Mouse (Mus musculus) gastrocnemius, postnatal 36 days (tissue): ENCODE data around the gene S1pr5. TPM values are rescaled to one million over a fixed set of nuclear protein-coding genes. Genes with fewer than 3 reads are reported as not detected.
"Not testable (repeated sequence)": the region's sequence is repeated elsewhere in the genome, so short reads cannot be mapped to it uniquely, and the experiment has no call there.

Experiments
- DNase-seq, 2 experiments: peaks; one replicate each; pipeline ENCODE4 v3.0.0; 2022
- intact Hi-C: fragments of 180-260 bp; cut with DNase I; formaldehyde crosslinking; loops from one replicate; pipeline ENCODE4 v1.15.1; 2025
- total RNA-seq, 2 experiments: library from RNA; stranded (reverse); gene quantifications; 2 replicates each; pipeline ENCODE4 v1.2.3; 2021

Gene S1pr5
- total RNA-seq, 2 experiments from 2014 or later: 0.12 TPM; not detected in 1

- DNase-seq: peak; percentile 72 to 82
- intact Hi-C loops: loop anchor here (2.0 kb wide), 1 partner anchor 26 kb away; the partner anchor contains the start of gene Atg4d
These were observed 9.3 kb downstream of the S1pr5 start, which contains the start of gene Keap1 for GRCm38 (mm10) chr9:21238733-21239464. Keap1 (minus strand) TSS chr9:21239361.

GRCm38 (mm10) chr9:21238004-21238732 lies 10.1 kb downstream of the S1pr5 start:
- peak in 1 of 2 experiments; percentile 22 for DNase-seq
- intact Hi-C loops: loop anchor here (2.0 kb wide), 1 partner anchor 27 kb away; the partner anchor contains the start of gene Atg4d

- intact Hi-C loops: loop anchor here (2.0 kb wide), 1 partner anchor 27 kb away; the partner anchor contains the start of gene Atg4d
- no peak for DNase-seq
These were observed 10.8 kb downstream of the S1pr5 start for GRCm38 (mm10) chr9:21237368-21238003.

- intact Hi-C loops: no loop called here
- no peak for DNase-seq
These were observed 11.3 kb downstream of the S1pr5 start for GRCm38 (mm10) chr9:21236991-21237367.

- DNase-seq: no peak
- intact Hi-C loops: no loop called here
These were observed 12.9 kb downstream of the S1pr5 start for GRCm38 (mm10) chr9:21235341-21235740.

- no peak for DNase-seq
- intact Hi-C loops: no loop called here
These were observed 14.4 kb downstream of the S1pr5 start for GRCm38 (mm10) chr9:21233805-21234204.

GRCm38 (mm10) chr9:21233366-21233765 lies 14.9 kb downstream of the S1pr5 start:
- DNase-seq: no peak
- intact Hi-C loops: no loop called here

GRCm38 (mm10) chr9:21232867-21233266 lies 15.4 kb downstream of the S1pr5 start:
- DNase-seq: no peak
- intact Hi-C loops: no loop called here

GRCm38 (mm10) chr9:21231551-21231950 lies 16.7 kb downstream of the S1pr5 start:
- intact Hi-C loops: no loop called here
- DNase-seq: no peak

- intact Hi-C loops: no loop called here
- no peak for DNase-seq
These were observed 20.9 kb downstream of the S1pr5 start for GRCm38 (mm10) chr9:21227342-21227741.

- DNase-seq: no peak
- intact Hi-C loops: no loop called here
These were observed 22.9 kb downstream of the S1pr5 start for GRCm38 (mm10) chr9:21225415-21225758.

GRCm38 (mm10) chr9:21224576-21225414 lies 23.4 kb downstream of the S1pr5 start:
- intact Hi-C loops: no loop called here
- no peak for DNase-seq

GRCm38 (mm10) chr9:21223906-21224305 lies 24.3 kb downstream of the S1pr5 start:
- no peak for DNase-seq
- intact Hi-C loops: loop anchor here (2.0 kb wide), 1 partner anchor 71 kb away; no protein-coding TSS in a partner anchor

GRCm38 (mm10) chr9:21223490-21223889 lies 24.8 kb downstream of the S1pr5 start:
- DNase-seq: not testable (repeated sequence)
- intact Hi-C loops: loop anchor here (2.0 kb wide), 1 partner anchor 71 kb away; no protein-coding TSS in a partner anchor

GRCm38 (mm10) chr9:21221383-21221929 lies 26.8 kb downstream of the S1pr5 start:
- DNase-seq: no peak
- intact Hi-C loops: no loop called here

- intact Hi-C loops: no loop called here
- peak; percentile 82 to 89 for DNase-seq
These were observed 27.5 kb downstream of the S1pr5 start for GRCm38 (mm10) chr9:21220490-21221382.

- intact Hi-C loops: no loop called here
- DNase-seq: no peak
These were observed 28.4 kb downstream of the S1pr5 start for GRCm38 (mm10) chr9:21219820-21220219.

GRCm38 (mm10) chr9:21216050-21216841 lies 32.0 kb downstream of the S1pr5 start:
- no peak for DNase-seq
- intact Hi-C loops: no loop called here
